Mouse (Mus musculus) erythroid progenitor cell, adult 5-6 weeks (primary cell): ENCODE data around the gene Foxg1. TPM values are rescaled to one million over a fixed set of nuclear protein-coding genes. Genes with fewer than 3 reads are reported as not detected.

ENCODE experiments used
- ATAC-seq: replicated peaks from 2 replicates; pipeline ENCODE4 v1.8.0; 2016; ENCODE audit warnings: moderate number of reproducible peaks, mild to moderate bottlenecking, moderate TSS enrichment, inconsistent platforms; ENCODE audit not compliant: poor library complexity, low FRiP score, severe bottlenecking
- total RNA-seq, 2 experiments: library from RNA; stranded (forward) in 1 of 2; stranded (reverse) in 1 of 2; fragments of 150-400 nt in 1 of 2; fragments of 186-747, 209-891 nt in 1 of 2; gene quantifications; 2 replicates each; pipeline versions ENCODE4 v1.2.3 to v1.2.4; 2015 to 2017; ENCODE audit warnings: low replicate concordance in 2 of 2

The Foxg1 gene
- total RNA-seq, 2 experiments from 2014 or later: not detected

DNA sequence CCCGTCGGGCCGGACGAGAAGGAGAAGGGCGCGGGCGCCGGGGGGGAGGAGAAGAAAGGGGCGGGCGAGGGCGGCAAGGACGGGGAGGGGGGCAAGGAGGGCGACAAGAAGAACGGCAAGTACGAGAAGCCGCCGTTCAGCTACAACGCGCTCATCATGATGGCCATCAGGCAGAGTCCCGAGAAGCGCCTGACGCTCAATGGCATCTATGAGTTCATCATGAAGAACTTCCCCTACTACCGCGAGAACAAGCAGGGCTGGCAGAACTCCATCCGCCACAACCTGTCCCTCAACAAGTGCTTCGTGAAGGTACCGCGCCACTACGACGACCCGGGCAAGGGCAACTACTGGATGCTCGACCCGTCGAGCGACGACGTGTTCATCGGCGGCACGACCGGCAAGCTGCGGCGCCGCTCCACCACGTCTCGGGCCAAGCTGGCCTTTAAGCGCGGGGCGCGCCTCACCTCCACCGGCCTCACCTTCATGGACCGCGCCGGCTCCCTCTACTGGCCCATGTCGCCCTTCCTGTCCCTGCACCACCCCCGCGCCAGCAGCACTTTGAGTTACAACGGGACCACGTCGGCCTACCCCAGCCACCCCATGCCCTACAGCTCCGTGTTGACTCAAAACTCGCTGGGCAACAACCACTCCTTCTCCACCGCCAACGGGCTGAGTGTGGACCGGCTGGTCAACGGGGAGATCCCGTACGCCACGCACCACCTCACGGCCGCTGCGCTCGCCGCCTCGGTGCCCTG lies 2.6 kb downstream of the Foxg1 start, which contains the start of gene Gm43517:
TSS of gene Gm43517 (plus strand) at position 299 of the 755 bp plus-strand sequence.
- no peak for ATAC-seq

GRCm38 (mm10) chr12:49385631-49385990 lies 3.2 kb downstream of the Foxg1 start:
- no peak for ATAC-seq

GRCm38 (mm10) chr12:49386081-49386805 lies 3.8 kb downstream of the Foxg1 start:
- ATAC-seq: no peak

GRCm38 (mm10) chr12:49387856-49388598 lies 5.6 kb downstream of the Foxg1 start:
- no peak for ATAC-seq

DNA sequence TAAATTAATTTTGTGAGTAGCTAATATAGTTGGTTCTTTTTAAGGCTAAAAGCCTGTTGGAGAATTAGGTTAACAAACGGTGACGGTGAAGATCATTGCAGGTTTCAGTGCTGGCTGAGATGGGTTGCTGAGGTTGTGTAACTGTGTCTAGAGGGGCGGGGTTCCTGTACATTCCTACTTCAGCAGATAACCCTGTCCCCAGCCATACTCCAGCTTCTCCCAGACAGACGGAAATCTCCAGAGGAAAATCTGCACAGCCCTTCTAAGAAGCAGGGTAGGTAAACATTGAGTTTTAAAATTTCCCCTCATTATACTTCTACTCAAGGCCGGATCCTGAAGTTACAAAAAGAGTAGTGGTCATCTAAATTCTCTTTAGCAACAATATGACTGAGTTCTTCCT lies 7.2 kb downstream of the Foxg1 start:
- ATAC-seq: no peak

DNA sequence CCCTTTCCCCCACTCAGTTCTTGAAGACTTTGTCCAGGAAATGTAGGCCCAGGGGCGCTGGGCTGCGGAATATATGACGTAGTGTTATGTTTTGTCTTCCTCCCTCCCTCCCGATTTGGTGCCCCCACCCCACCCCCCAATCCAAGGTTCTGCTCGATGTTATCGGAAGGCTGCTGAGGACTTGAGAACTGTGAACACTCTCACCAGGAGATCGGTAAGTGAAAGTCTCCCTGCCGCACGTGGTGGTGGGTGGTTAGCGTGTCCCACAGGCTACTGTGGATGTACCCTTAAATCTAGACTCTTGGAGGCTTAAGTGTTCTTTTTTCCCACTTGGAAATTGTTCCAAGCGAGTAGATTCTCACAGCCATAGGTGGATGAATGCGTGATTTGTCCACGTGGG lies 7.8 kb downstream of the Foxg1 start:
- ATAC-seq: no peak

- ATAC-seq: no peak
Observed at GRCm38 (mm10) chr12:49390926-49391304, 8.5 kb downstream of the Foxg1 start.

DNA sequence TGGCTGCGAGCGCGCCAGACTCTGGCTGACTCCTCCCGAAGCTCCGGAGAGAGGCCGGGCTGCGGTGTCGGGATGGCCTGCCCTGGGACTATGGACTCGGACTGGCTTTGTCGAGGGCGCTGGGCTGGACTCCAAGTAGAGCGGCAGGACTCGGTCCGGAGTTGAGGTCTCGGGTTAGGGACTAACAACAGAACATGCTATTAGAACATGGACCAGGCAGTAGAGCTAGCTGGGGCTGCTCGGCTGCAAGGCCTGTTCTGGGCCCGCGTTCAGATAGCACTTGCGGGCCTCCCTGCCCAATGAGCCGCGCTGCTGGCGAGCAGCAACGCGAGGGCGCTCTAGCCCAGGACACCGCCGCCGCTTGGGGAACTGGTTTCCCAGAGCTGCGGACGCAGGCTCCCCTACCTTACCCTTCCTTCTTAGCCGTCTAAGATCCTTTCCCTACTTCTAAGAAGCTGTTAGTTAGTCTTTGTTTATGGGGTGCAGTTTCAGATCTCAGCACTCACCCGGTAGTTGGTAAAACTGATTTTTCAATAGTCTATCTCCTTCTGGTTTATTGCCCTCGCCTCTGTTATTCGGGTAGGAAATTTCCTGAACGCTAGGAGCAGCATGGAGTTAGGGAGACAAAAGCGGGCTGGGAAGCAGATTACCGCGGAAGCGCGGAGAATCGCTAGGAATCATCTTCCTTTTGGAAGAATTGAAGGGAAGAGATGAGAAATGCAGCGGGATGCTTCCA lies 9.0 kb downstream of the Foxg1 start:
- no peak for ATAC-seq

- no peak for ATAC-seq
Observed at GRCm38 (mm10) chr12:49392041-49392390, 9.6 kb downstream of the Foxg1 start.

DNA sequence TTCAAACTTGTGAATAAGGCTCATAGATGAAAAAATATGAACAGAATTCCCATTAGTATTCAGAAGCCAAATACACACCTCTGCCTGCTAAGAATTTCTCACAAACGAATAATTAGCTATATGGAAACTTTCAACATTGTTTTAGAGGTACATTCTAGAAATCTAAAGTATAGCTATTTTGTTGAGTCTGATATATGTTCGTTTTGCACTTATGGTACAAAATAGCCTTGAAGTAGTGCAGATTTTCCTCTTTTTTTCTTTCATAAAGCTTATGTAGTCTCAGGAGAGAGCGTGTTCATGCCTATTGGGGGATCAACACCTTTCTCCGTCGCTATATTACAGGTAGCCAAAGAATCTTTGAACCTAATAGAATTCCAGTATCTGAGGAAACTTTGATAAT lies 10.4 kb downstream of the Foxg1 start:
- no peak for ATAC-seq

DNA sequence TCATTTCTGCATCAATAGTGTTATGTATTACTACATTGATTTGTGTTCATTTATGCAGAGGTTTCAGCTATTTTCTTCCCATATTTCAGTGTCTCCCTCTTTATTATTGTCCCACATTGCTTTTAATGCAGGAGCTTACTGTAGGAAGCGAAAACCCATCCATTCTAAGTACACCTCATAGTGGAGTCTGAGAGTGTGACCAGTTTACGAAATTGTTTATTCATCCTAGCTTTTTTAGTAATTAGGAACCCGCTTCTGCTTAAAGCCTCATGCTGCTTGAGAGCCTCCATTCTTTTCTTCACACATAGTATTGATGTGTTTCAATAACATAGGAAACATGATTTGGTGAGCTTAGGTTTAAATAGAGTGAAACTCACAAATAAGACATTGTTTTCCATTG lies 11.2 kb downstream of the Foxg1 start:
- no peak for ATAC-seq

GRCm38 (mm10) chr12:49394181-49394580 lies 11.7 kb downstream of the Foxg1 start:
- no peak for ATAC-seq

DNA sequence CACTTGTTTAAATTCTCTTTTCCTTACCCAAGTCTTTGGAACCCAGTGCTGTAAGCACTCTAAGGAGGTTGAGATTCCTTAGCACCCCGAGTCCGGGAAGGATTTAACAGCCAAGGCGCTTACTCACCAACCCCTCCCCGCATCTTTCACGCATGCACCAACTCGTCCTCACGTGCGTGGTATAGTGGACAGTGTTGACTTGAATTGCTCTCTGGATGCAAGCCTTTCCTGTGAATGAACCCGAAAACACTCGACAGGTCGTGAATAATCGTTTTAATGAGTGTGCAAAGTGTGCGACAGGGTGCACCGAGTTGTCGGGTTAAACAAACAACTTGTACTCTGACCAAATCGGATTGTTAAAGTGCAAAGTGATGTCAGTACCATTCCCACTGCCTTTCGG lies 12.4 kb downstream of the Foxg1 start:
- ATAC-seq: no peak

DNA sequence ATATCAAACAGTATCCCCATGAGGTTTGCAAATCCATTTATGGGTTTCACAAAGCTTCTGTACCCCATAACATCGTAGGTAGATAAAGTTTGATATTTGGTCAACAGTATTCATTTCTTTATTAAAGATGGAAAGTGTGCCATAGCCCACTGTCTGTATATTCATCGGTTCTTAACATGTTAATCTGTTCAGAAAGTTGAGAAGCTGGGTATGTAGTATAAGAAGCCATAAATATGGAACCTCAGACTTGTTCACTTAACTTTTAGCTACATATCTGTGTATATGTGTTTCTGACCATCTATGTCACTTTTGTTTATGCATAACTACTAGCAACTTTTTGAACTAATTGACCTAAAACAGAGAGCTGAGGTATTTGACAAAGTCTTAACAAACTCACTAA lies 13.5 kb downstream of the Foxg1 start:
- no peak for ATAC-seq

- ATAC-seq: no peak
Observed at GRCm38 (mm10) chr12:49396776-49397175, 14.3 kb downstream of the Foxg1 start.

- no peak for ATAC-seq
Observed at GRCm38 (mm10) chr12:49397443-49398162, 15.1 kb downstream of the Foxg1 start.

- ATAC-seq: no peak
Observed at GRCm38 (mm10) chr12:49398163-49398540, 15.7 kb downstream of the Foxg1 start.

DNA sequence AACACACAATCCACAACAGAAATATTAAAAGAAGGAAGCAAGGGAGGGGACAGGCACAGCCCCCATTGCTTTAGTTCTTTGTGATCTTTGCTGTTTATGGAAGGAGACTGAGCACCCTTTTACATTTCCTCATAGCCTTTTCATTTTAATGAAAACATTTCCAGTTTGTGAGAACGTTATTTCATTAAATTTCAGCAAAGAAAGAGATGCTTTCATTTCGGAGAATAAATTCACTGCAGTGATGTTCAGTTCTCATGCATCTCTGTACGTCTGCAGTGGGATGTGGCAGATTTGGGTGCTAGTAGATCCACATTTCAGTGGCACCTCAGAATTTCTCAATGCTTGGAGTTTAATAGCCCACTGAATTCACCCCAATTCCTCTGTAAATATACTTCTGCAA lies 16.2 kb downstream of the Foxg1 start:
- ATAC-seq: no peak

DNA sequence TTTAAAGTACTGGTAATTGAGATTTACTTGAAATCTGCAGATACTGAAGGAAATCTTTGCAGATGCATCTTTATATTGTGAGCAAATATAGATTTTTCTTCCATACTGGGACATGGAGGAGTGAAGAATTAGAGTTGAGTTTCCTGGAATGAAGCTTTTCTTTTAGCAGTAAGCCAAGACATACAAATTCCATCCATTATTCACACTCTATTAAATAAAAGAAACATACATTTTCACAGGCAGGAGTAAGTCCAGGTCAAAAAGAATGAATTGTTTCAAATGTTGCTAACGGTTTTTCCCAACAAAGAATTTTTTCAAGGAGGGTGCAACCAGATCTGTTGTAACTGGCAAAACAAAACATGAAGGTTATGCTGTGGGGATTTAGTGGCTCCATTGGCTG lies 17.2 kb downstream of the Foxg1 start:
- ATAC-seq: no peak
